Mouse (Mus musculus) hindbrain, embryonic 14.5 days (tissue): ENCODE measurements around the gene Wdr60. TPM values are rescaled to one million over a fixed set of nuclear protein-coding genes. Genes with fewer than 3 reads are reported as not detected.
A peak's percentile ranks its signal among the peaks of the same experiment; 100 is the strongest.
"Not testable (repeated sequence)": the region's sequence is repeated elsewhere in the genome, so short reads cannot be mapped to it uniquely, and the experiment has no call there.

ENCODE experiments used
- ATAC-seq: fragments of 200-750 bp; cut with Nextera tagmentation; 2 replicates; pipeline ENCODE4 v1.8.0; 2017; ENCODE audit warnings: moderate number of reproducible peaks, mild to moderate bottlenecking, moderate TSS enrichment, moderate library complexity; ENCODE audit not compliant: low FRiP score
- DNase-seq: peaks from one replicate; pipeline ENCODE4 v3.0.0-alpha.2; 2015; ENCODE audit warnings: low spot score
- H3K27ac ChIP-seq: fragments of 300-500 bp; sonication (generic); 2 replicates; pipeline ENCODE4 v1.5.1; 2014; ENCODE audit warnings: mild to moderate bottlenecking, moderate library complexity
- H3K27me3 ChIP-seq: fragments of 300-500 bp; sonication (generic); 2 replicates; pipeline ENCODE4 v1.6.1; 2014; ENCODE audit warnings: mild to moderate bottlenecking, low read length, mixed read lengths; ENCODE audit not compliant: control insufficient read depth, insufficient read depth
- H3K36me3 ChIP-seq: fragments of 300-500 bp; sonication (generic); replicated peaks from 2 replicates; pipeline ENCODE4 v1.6.1; 2014; ENCODE audit not compliant: control insufficient read depth, insufficient read depth
- H3K4me1 ChIP-seq: fragments of 300-500 bp; sonication (generic); replicated peaks from 2 replicates; pipeline ENCODE4 v1.6.1; 2014; ENCODE audit warnings: antibody characterized with exemption, low read length, mixed read lengths; ENCODE audit not compliant: control insufficient read depth, insufficient read depth
- H3K4me2 ChIP-seq: fragments of 300-500 bp; sonication (generic); replicated peaks from 2 replicates; pipeline ENCODE4 v1.6.1; 2014; ENCODE audit warnings: mild to moderate bottlenecking, moderate library complexity
- H3K4me3 ChIP-seq: fragments of 300-500 bp; sonication (generic); replicated peaks from 2 replicates; pipeline ENCODE4 v1.5.1; 2014; ENCODE audit warnings: mild to moderate bottlenecking, low read length
- H3K9ac ChIP-seq: fragments of 300-500 bp; sonication (generic); 2 replicates; pipeline ENCODE4 v1.6.1; 2014
- H3K9me3 ChIP-seq: fragments of 300-500 bp; sonication (generic); 2 replicates; pipeline ENCODE4 v1.6.1; 2016; ENCODE audit warnings: low read length; ENCODE audit not compliant: control insufficient read depth
- WGBS: fragments of 180-500 bp; shearing (Covaris S2); extraction: QIAGEN DNeasy Blood & Tissue Kit; methylation state at CpG from one replicate; pipeline ENCODE4 v1.1.7; 2014; 5-methylcytosine and 5-hydroxymethylcytosine counted together
- polyA plus RNA-seq: library from polyadenylated mRNA; unstranded; fragments of >200 nt; fragmentation: Nextera tagmentation; extraction: Ambion mirVana; gene quantifications from 2 replicates; pipeline ENCODE4 v1.2.1, GENCODE M21; 2014

Gene Wdr60
- polyA plus RNA-seq, 1 experiment from 2014 or later: 18.3 TPM

DNA sequence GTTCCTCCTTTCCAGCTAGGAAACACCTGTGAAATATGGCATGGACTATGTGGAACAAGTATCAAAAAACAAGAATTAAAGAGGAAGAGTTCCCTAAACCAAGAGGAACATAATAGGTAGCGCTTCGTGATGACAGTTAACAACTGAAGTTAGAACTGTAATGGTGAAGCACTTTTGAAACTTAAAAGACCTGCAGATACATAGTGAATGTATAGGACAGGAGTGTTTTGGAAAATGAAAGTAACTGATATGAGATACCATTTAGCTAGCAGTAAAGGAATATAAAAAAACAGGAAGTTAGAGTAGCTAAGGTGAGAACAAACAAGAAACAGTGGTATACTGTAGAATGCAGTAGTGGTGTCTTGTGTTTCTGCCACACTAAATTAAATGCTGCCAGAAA lies 20.0 kb upstream of the Wdr60 start:
- Histone ChIP-seq H3K9me3 (no peaks in the 10 kb centered on the region), H3K9ac (no peak overlapping the region), H3K4me1 (peaks cover 13% of the 10 kb centered on the region), H3K4me2 (peak overlapping the region; percentile 21), H3K36me3 (no peaks in the 10 kb centered on the region), H3K27me3 (no peaks in the 10 kb centered on the region), H3K4me3 (no peak overlapping the region), H3K27ac (no peak overlapping the region)
- DNase-seq (no peak), ATAC-seq (no peak)
- 91% methylated on average over 2 of the region's 2 CpGs for WGBS

DNA sequence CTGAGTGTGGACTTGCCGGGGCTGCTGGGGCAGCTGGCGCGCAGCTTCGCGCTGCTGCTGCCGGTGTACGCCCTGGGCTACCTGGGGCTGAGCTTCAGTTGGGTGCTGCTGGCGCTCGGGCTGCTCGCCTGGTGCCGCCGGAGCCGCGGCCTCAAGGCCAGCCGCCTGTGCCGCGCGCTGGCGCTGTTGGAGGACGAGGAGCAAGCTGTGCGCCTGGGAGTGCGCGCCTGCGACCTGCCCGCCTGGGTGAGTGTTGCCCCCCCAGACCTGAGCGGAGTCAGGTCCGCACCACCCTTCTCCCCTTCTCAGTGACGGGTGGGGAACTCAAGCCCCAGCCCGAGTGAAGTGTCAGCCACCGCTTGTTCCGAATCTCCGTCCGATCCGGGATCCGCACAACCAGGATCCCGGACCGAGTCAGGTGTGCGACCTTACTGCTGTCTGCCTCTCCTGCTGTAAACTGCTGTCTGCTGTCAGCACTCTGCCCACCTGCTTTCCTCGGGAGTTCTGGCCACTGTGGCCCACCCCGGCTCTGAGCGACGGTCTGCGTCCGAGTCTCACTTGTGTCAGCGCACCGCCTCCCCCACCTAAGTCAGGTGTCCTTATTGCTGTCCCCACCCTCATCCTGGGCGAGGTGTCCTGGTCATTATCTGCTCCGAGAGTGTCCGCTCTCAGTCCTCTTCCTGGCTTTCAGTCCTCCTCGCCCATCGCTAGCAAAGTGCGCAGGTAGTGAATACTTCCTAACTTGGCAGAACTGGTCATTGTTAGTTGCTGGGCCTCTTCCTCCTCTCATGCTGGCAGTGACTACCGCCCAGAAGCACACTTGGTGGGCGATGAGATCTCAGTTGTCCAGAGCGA lies 18.8 kb upstream of the Wdr60 start:
- Histone ChIP-seq H3K4me3 (peak overlapping the region; percentile 93), H3K27ac (peak overlapping the region; percentile 96), H3K4me2 (peak overlapping the region; percentile 94), H3K9ac (peak overlapping the region; percentile 95), H3K9me3 (no peaks in the 10 kb centered on the region), H3K36me3 (no peaks in the 10 kb centered on the region), H3K4me1 (peaks cover 13% of the 10 kb centered on the region), H3K27me3 (no peaks in the 10 kb centered on the region)
- WGBS: under 1% methylated on average over 55 of the region's 55 CpGs
- no peak; the same call in none of the 2 replicates for ATAC-seq
- no peak for DNase-seq

DNA sequence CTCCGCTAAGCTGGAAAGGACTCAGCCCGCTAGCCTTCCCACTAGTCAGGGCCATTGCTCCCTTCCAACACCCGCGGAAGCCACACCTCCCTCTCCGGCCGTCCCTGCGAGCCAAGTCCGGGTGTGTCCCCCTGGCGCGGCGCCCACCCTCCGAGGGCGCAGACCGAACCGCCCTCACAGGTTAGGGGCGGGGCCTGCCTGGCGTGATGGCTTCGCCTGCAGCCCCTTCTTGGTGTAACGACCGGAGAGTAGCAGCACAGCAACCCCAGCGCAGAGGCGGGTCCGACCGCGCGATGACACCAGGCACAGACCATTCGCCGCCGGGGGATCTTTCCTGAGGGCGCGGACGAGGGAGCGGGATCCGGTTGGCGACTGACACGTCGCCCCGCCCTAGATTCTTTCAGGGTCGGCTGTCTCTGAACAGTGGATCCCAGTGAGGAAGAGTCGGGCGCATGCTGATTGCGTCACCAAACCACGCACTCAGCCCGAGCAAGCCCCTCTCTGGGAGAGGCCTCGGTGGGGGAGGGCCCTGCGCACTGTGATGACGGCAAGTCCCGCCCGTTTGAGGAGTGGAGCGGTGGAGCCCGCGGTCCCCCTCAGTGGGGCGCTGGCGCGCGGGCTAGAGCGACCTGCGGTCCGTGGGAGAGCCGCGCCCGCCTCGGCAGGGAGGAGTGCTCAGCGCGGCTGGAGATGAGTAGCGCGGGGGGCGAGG lies 18.0 kb upstream of the Wdr60 start, which contains the start of gene Esyt2:
Esyt2 (plus strand) TSS at position 544 of the 712 bp plus-strand sequence.
- no peaks in the 10 kb centered on the region for H3K36me3 ChIP-seq
- peak within 1 kb of the TSS; percentile 94 for H3K4me2 ChIP-seq
- peak within 1 kb of the TSS; percentile 96 for H3K27ac ChIP-seq
- WGBS: under 1% methylated on average over 68 of the region's 68 CpGs
- peak; percentile 98 for ATAC-seq
- H3K27me3 ChIP-seq: no peaks in the 10 kb centered on the region
- peak within 1 kb of the TSS; percentile 93 for H3K4me3 ChIP-seq
- H3K4me1 ChIP-seq: peaks cover 13% of the 10 kb centered on the region
- H3K9me3 ChIP-seq: no peaks in the 10 kb centered on the region
- DNase-seq: peak; percentile 99
- peak within 1 kb of the TSS; percentile 95 for H3K9ac ChIP-seq

GRCm38 (mm10) chr12:116280149-116280652 lies 17.4 kb upstream of the Wdr60 start:
- peak overlapping the region; percentile 89 for H3K9ac ChIP-seq
- H3K4me3 ChIP-seq: peak overlapping the region; percentile 93
- H3K27me3 ChIP-seq: no peaks in the 10 kb centered on the region
- H3K4me2 ChIP-seq: peak overlapping the region; percentile 94
- DNase-seq (peak; percentile 68), ATAC-seq (no peak)
- WGBS: 4% methylated on average over 7 of the region's 7 CpGs
- H3K4me1 ChIP-seq: peaks cover 13% of the 10 kb centered on the region
- no peaks in the 10 kb centered on the region for H3K36me3 ChIP-seq
- no peaks in the 10 kb centered on the region for H3K9me3 ChIP-seq
- peak overlapping the region; percentile 96 for H3K27ac ChIP-seq

GRCm38 (mm10) chr12:116279181-116279580 lies 16.4 kb upstream of the Wdr60 start:
- Histone ChIP-seq H3K27me3 (no peaks in the 10 kb centered on the region), H3K4me3 (no peak overlapping the region), H3K4me1 (peaks cover 13% of the 10 kb centered on the region), H3K36me3 (no peaks in the 10 kb centered on the region), H3K4me2 (no peak overlapping the region), H3K9ac (no peak overlapping the region), H3K9me3 (no peaks in the 10 kb centered on the region), H3K27ac (no peak overlapping the region)
- ATAC-seq (no peak), DNase-seq (no peak)
- WGBS: 96% methylated on average over 2 of the region's 2 CpGs

GRCm38 (mm10) chr12:116278541-116278940 lies 15.7 kb upstream of the Wdr60 start:
- 86% methylated on average over 1 of the region's 1 CpGs for WGBS
- no peak for DNase-seq
- H3K27me3 ChIP-seq: no peaks in the 10 kb centered on the region
- no peak overlapping the region for H3K4me2 ChIP-seq
- peaks cover 13% of the 10 kb centered on the region for H3K4me1 ChIP-seq
- H3K27ac ChIP-seq: no peak overlapping the region
- no peak overlapping the region for H3K9ac ChIP-seq
- no peak for ATAC-seq
- no peak overlapping the region for H3K4me3 ChIP-seq
- H3K9me3 ChIP-seq: no peaks in the 10 kb centered on the region
- H3K36me3 ChIP-seq: no peaks in the 10 kb centered on the region

DNA sequence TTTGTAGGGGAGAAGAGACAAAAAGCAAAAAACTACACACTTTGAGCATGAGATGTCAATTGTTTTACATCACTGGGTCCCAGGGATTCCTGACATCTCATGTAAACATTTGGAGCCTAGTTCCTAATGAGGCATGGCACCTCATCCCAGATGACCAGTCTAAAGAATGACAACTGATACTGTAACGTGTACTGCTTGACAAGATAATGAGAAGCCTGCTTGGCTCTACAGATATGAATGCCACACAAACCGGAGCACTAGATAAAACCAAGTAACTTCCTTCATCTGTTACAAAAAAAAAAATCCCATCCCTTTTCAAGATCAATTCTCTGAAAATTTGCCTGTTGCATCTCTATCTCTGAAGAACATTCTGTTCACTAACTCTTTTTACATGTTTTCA lies 14.1 kb upstream of the Wdr60 start:
- WGBS: 78% methylated on average over 2 of the region's 2 CpGs
- H3K4me1 ChIP-seq: peaks cover 6% of the 10 kb centered on the region; the same call in 1 of the 2 replicates
- H3K36me3 ChIP-seq: no peaks in the 10 kb centered on the region
- H3K9ac ChIP-seq: no peak overlapping the region
- H3K4me3 ChIP-seq: no peak overlapping the region
- no peaks in the 10 kb centered on the region for H3K9me3 ChIP-seq
- no peak for ATAC-seq
- no peaks in the 10 kb centered on the region for H3K27me3 ChIP-seq
- no peak for DNase-seq
- no peak overlapping the region for H3K4me2 ChIP-seq
- H3K27ac ChIP-seq: no peak overlapping the region

GRCm38 (mm10) chr12:116275631-116276030 lies 12.8 kb upstream of the Wdr60 start:
- peaks cover 6% of the 10 kb centered on the region; the same call in 1 of the 2 replicates for H3K4me1 ChIP-seq
- no peak overlapping the region for H3K9ac ChIP-seq
- no peak overlapping the region for H3K4me2 ChIP-seq
- no peaks in the 10 kb centered on the region for H3K36me3 ChIP-seq
- no peaks in the 10 kb centered on the region for H3K27me3 ChIP-seq
- no peak overlapping the region for H3K27ac ChIP-seq
- no peak overlapping the region for H3K4me3 ChIP-seq
- ATAC-seq (no peak), DNase-seq (no peak)
- H3K9me3 ChIP-seq: no peaks in the 10 kb centered on the region
- WGBS: 89% methylated on average over 4 of the region's 4 CpGs

DNA sequence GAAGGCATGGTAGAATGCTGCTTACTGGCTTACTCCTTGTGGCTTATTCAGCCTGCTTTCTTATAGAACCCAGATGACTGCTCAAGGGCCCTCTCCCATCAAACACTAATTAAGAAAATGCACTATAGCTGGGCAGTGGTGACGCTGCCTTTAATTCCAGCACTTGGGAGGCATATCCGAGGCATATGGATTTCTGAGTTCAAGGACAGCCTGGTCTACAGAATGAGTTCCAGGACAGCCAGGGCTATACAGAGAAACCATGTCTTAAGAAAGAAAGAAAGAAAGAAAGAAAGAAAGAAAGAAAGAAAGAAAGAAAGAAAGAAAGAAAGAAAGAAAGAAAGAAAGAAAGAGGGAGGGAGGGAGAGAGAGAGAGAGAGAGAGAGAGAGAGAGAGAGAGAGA lies 12.3 kb upstream of the Wdr60 start, which contains the start of gene Gm11027:
Gm11027 (plus strand) TSS at position 301 of the 400 bp plus-strand sequence.
- not testable (repeated sequence) for ATAC-seq, H3K36me3 ChIP-seq, H3K4me3 ChIP-seq, H3K27ac ChIP-seq, H3K9ac ChIP-seq, H3K4me2 ChIP-seq, H3K27me3 ChIP-seq, DNase-seq, H3K4me1 ChIP-seq, H3K9me3 ChIP-seq
- 85% methylated on average over 2 of the region's 2 CpGs for WGBS
